Mouse (Mus musculus): ENCODE data around the gene Bax. TPM values are rescaled to one million over a fixed set of nuclear protein-coding genes. Genes with fewer than 3 reads are reported as not detected.

Gene Bax
- polyA plus RNA-seq, 1 experiment: 642 TPM

GRCm38 (mm10) chr7:45478774-45479173 is 12.1 kb upstream of the Bax start:
- Histone ChIP-seq H3K36me3 (ENCODE audit: control insufficient read depth, insufficient read depth) (no peaks in the 10 kb centered on the region), H3K79me2 (ENCODE audit: control insufficient read depth, insufficient read depth) (no peaks in the 10 kb centered on the region), H3K4me3 (ENCODE audit: insufficient read depth, poor library complexity, severe bottlenecking) (no peak overlapping the region), H3ac (ENCODE audit: control insufficient read depth, insufficient read length, low read depth) (no peak overlapping the region), H3K27me3 (ENCODE audit: control insufficient read depth, insufficient read depth, insufficient read length) (no peaks in the 10 kb centered on the region), H3K79me3 (ENCODE audit: low read depth) (no peaks in the 10 kb centered on the region)
- no peak for TF ChIP-seq USF1 (IDR thresholded peaks at IDR 0.05; ENCODE audit: low read depth)
- TF ChIP-seq CEBPB (IDR thresholded peaks at IDR 0.05; ENCODE audit: low read depth): no peak
- no peak for TF ChIP-seq CTCF (IDR thresholded peaks at IDR 0.05; ENCODE audit: control insufficient read depth, insufficient read depth, insufficient read length)
- TF ChIP-seq MYOD1 (IDR thresholded peaks at IDR 0.05; ENCODE audit: control insufficient read depth, insufficient read length, low read depth): no peak
- TF ChIP-seq MYOG (IDR thresholded peaks at IDR 0.05; ENCODE audit: control insufficient read depth, extremely low read depth, insufficient read length): no peak
- no peak for TF ChIP-seq FOSL1 (IDR thresholded peaks at IDR 0.05; ENCODE audit: insufficient read depth, low read length, poor library complexity, severe bottlenecking)

- no peak overlapping the region for H3ac ChIP-seq (ENCODE audit: control insufficient read depth, insufficient read length, low read depth)
- H3K79me2 ChIP-seq (ENCODE audit: control insufficient read depth, insufficient read depth): no peaks in the 10 kb centered on the region
- H3K27me3 ChIP-seq (ENCODE audit: control insufficient read depth, insufficient read depth, insufficient read length): no peaks in the 10 kb centered on the region
- H3K79me3 ChIP-seq (ENCODE audit: low read depth): no peaks in the 10 kb centered on the region
- no peak overlapping the region for H3K4me3 ChIP-seq (ENCODE audit: insufficient read depth, poor library complexity, severe bottlenecking)
- TF ChIP-seq FOSL1 (IDR thresholded peaks at IDR 0.05; ENCODE audit: insufficient read depth, low read length, poor library complexity, severe bottlenecking): no peak
- peak; percentile 71 for TF ChIP-seq USF1 (IDR thresholded peaks at IDR 0.05; ENCODE audit: low read depth)
- TF ChIP-seq MYOG (IDR thresholded peaks at IDR 0.05; ENCODE audit: control insufficient read depth, extremely low read depth, insufficient read length): no peak
- peak; percentile 25 for TF ChIP-seq MAX (IDR thresholded peaks at IDR 0.05)
- peak; percentile 29 for TF ChIP-seq CTCF (IDR thresholded peaks at IDR 0.05; ENCODE audit: control insufficient read depth, insufficient read depth, insufficient read length)
- no peaks in the 10 kb centered on the region for H3K36me3 ChIP-seq (ENCODE audit: control insufficient read depth, insufficient read depth)
Observed at GRCm38 (mm10) chr7:45477003-45477402, 10.3 kb upstream of the Bax start.

- TF ChIP-seq FOSL1 (IDR thresholded peaks at IDR 0.05; ENCODE audit: insufficient read depth, low read length, poor library complexity, severe bottlenecking): no peak
- no peak for TF ChIP-seq MYOG (IDR thresholded peaks at IDR 0.05; ENCODE audit: control insufficient read depth, extremely low read depth, insufficient read length)
- TF ChIP-seq MAX (IDR thresholded peaks at IDR 0.05): no peak
- TF ChIP-seq USF1 (IDR thresholded peaks at IDR 0.05; ENCODE audit: low read depth): no peak
- no peak for TF ChIP-seq MYOD1 (IDR thresholded peaks at IDR 0.05; ENCODE audit: control insufficient read depth, insufficient read length, low read depth)
- no peak for TF ChIP-seq CEBPB (IDR thresholded peaks at IDR 0.05; ENCODE audit: low read depth)
- no peak for TF ChIP-seq CTCF (IDR thresholded peaks at IDR 0.05; ENCODE audit: control insufficient read depth, insufficient read depth, insufficient read length)
- Histone ChIP-seq H3K79me3 (ENCODE audit: low read depth) (no peaks in the 10 kb centered on the region), H3K36me3 (ENCODE audit: control insufficient read depth, insufficient read depth) (no peaks in the 10 kb centered on the region), H3K79me2 (ENCODE audit: control insufficient read depth, insufficient read depth) (no peaks in the 10 kb centered on the region), H3K4me3 (ENCODE audit: insufficient read depth, poor library complexity, severe bottlenecking) (no peak overlapping the region), H3ac (ENCODE audit: control insufficient read depth, insufficient read length, low read depth) (no peak overlapping the region), H3K27me3 (ENCODE audit: control insufficient read depth, insufficient read depth, insufficient read length) (no peaks in the 10 kb centered on the region)
Observed at GRCm38 (mm10) chr7:45476453-45476852, 9.8 kb upstream of the Bax start.

- Histone ChIP-seq H3K79me2 (ENCODE audit: control insufficient read depth, insufficient read depth) (no peaks in the 10 kb centered on the region), H3K4me3 (ENCODE audit: insufficient read depth, poor library complexity, severe bottlenecking) (peak overlapping the region; percentile 21), H3K79me3 (ENCODE audit: low read depth) (no peaks in the 10 kb centered on the region), H3K36me3 (ENCODE audit: control insufficient read depth, insufficient read depth) (no peaks in the 10 kb centered on the region), H3ac (ENCODE audit: control insufficient read depth, insufficient read length, low read depth) (peak overlapping the region; percentile 49), H3K27me3 (ENCODE audit: control insufficient read depth, insufficient read depth, insufficient read length) (no peaks in the 10 kb centered on the region)
- TF ChIP-seq USF1 (IDR thresholded peaks at IDR 0.05; ENCODE audit: low read depth) (no peak), MYOG (IDR thresholded peaks at IDR 0.05; ENCODE audit: control insufficient read depth, extremely low read depth, insufficient read length) (no peak)
Observed at GRCm38 (mm10) chr7:45475291-45475969, 8.7 kb upstream of the Bax start.

GRCm38 (mm10) chr7:45470869-45471268 is 4.2 kb upstream of the Bax start:
- Histone ChIP-seq H3K79me3 (ENCODE audit: low read depth) (peaks cover 7% of the 10 kb centered on the region), H3K4me3 (ENCODE audit: insufficient read depth, poor library complexity, severe bottlenecking) (no peak overlapping the region), H3ac (ENCODE audit: control insufficient read depth, insufficient read length, low read depth) (no peak overlapping the region), H3K79me2 (ENCODE audit: control insufficient read depth, insufficient read depth) (peaks cover 7% of the 10 kb centered on the region), H3K36me3 (ENCODE audit: control insufficient read depth, insufficient read depth) (peaks cover under 1% of the 10 kb centered on the region), H3K27me3 (ENCODE audit: control insufficient read depth, insufficient read depth, insufficient read length) (no peaks in the 10 kb centered on the region)
- TF ChIP-seq USF1 (IDR thresholded peaks at IDR 0.05; ENCODE audit: low read depth) (no peak), CEBPB (IDR thresholded peaks at IDR 0.05; ENCODE audit: low read depth) (no peak), MYOG (IDR thresholded peaks at IDR 0.05; ENCODE audit: control insufficient read depth, extremely low read depth, insufficient read length) (no peak), CTCF (IDR thresholded peaks at IDR 0.05; ENCODE audit: control insufficient read depth, insufficient read depth, insufficient read length) (no peak), MAX (IDR thresholded peaks at IDR 0.05) (no peak), MYOD1 (IDR thresholded peaks at IDR 0.05; ENCODE audit: control insufficient read depth, insufficient read length, low read depth) (no peak)

- Histone ChIP-seq H3K4me3 (ENCODE audit: insufficient read depth, poor library complexity, severe bottlenecking) (no peak overlapping the region), H3ac (ENCODE audit: control insufficient read depth, insufficient read length, low read depth) (peak overlapping the region; percentile 46), H3K27me3 (ENCODE audit: control insufficient read depth, insufficient read depth, insufficient read length) (no peaks in the 10 kb centered on the region), H3K79me2 (ENCODE audit: control insufficient read depth, insufficient read depth) (peaks cover 43% of the 10 kb centered on the region), H3K36me3 (ENCODE audit: control insufficient read depth, insufficient read depth) (peaks cover 37% of the 10 kb centered on the region), H3K79me3 (ENCODE audit: low read depth) (peaks cover 34% of the 10 kb centered on the region)
- TF ChIP-seq USF1 (IDR thresholded peaks at IDR 0.05; ENCODE audit: low read depth) (no peak), MYOD1 (IDR thresholded peaks at IDR 0.05; ENCODE audit: control insufficient read depth, insufficient read length, low read depth) (no peak), FOSL1 (IDR thresholded peaks at IDR 0.05; ENCODE audit: insufficient read depth, low read length, poor library complexity, severe bottlenecking) (no peak), MAX (IDR thresholded peaks at IDR 0.05) (no peak), MYOG (IDR thresholded peaks at IDR 0.05; ENCODE audit: control insufficient read depth, extremely low read depth, insufficient read length) (no peak), CEBPB (IDR thresholded peaks at IDR 0.05; ENCODE audit: low read depth) (no peak), CTCF (IDR thresholded peaks at IDR 0.05; ENCODE audit: control insufficient read depth, insufficient read depth, insufficient read length) (no peak)
Observed at GRCm38 (mm10) chr7:45467090-45467670, 482 bp upstream of the Bax start.

Measured in C2C12 (cell line).